Mouse (Mus musculus) bone marrow macrophage, adult 2 months (primary cell): ENCODE data around the gene LTO1. TPM values are rescaled to one million over a fixed set of nuclear protein-coding genes. Genes with fewer than 3 reads are reported as not detected.
A peak's percentile ranks its signal among the peaks of the same experiment; 100 is the strongest.
"Not testable (repeated sequence)": the region's sequence is repeated elsewhere in the genome, so short reads cannot be mapped to it uniquely, and the experiment has no call there.

ENCODE experiments used
- H3K27ac ChIP-seq: 2 replicates; pipeline ENCODE4 v1.5.1; 2012; ENCODE audit warnings: low read depth, low read length; ENCODE audit not compliant: insufficient read depth
- H3K4me1 ChIP-seq: 2 replicates; pipeline ENCODE4 v1.6.1; 2012; ENCODE audit warnings: low read length; ENCODE audit not compliant: control insufficient read depth, insufficient read depth
- H3K4me3 ChIP-seq: 2 replicates; pipeline ENCODE4 v1.5.1; 2012; ENCODE audit warnings: mild to moderate bottlenecking, low read length, moderate library complexity; ENCODE audit not compliant: insufficient read depth
- CTCF ChIP-seq: IDR thresholded peaks from 2 replicates; pipeline ENCODE4 v1.5.1; 2012; ENCODE audit warnings: low read depth, mild to moderate bottlenecking, low read length, moderate library complexity
- POLR2A ChIP-seq: IDR thresholded peaks from 2 replicates; pipeline ENCODE4 v1.6.1; 2012; ENCODE audit warnings: mild to moderate bottlenecking, low read depth, low read length, borderline replicate concordance
- polyA plus RNA-seq: library from polyadenylated mRNA; stranded (reverse); fragments of >200 nt; gene quantifications from 2 replicates; pipeline ENCODE4 v1.2.4, GENCODE M21; 2012; ENCODE audit not compliant: missing spikeins, insufficient read depth, insufficient read length

The LTO1 gene
- polyA plus RNA-seq, 1 experiment = 30.3 TPM

- Histone ChIP-seq H3K27ac (no peak overlapping the region), H3K4me1 (no peaks in the 10 kb centered on the region; the same call in 1 of the 2 replicates), H3K4me3 (no peak overlapping the region)
- TF ChIP-seq POLR2A (no peak), CTCF (no peak)
Measured at GRCm38 (mm10) chr7:144891863-144892262, 23.0 kb upstream of the LTO1 start.

DNA sequence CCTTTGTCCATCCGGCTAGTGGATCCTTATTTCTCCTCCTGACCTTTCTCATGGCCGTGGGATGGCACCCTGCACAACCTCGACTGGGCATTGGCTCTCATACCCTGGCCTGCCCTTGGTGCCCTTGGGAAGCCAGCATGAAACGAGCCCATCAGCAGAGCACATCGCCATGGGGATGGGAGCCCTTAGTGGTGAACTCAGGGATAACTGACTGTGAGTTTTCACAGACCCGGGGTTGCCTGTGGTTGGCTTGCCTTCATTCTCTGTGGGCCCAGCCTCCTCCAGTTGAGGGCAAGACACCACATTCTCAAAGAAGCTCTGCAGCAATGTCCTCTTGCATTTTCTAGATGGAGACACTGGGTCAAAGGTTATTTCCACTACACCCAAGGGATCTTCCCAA lies 22.6 kb upstream of the LTO1 start:
- no peak overlapping the region for H3K4me3 ChIP-seq
- no peaks in the 10 kb centered on the region; the same call in 1 of the 2 replicates for H3K4me1 ChIP-seq
- TF ChIP-seq POLR2A (no peak), CTCF (no peak)
- H3K27ac ChIP-seq = no peak overlapping the region

DNA sequence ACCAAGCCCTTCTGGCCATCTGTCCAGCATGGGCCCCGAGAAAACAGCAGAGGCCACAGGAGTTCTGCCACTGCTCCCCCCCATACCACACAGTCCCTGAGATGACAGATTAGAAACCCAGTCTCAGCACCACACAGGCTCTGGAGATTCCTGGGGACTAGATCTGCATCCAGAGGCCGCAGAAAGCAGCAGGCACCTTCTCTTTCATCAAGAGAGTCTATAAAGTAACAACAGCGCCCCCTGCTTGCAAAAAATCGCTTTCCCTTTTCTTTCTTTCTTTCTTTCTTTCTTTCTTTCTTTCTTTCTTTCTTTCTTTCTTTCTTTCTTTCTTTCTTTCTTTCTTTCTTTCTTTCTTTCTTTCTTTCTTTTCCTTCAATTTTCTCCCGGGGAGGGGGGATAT lies 20.7 kb upstream of the LTO1 start:
- TF ChIP-seq CTCF = peak; percentile 27; the same call in 1 of the 2 replicates
- no peak for TF ChIP-seq POLR2A
- Histone ChIP-seq H3K4me1 (no peaks in the 10 kb centered on the region; the same call in 1 of the 2 replicates), H3K4me3 (no peak overlapping the region), H3K27ac (no peak overlapping the region)

- H3K27ac ChIP-seq = no peak overlapping the region
- no peak overlapping the region for H3K4me3 ChIP-seq
- no peaks in the 10 kb centered on the region; the same call in 1 of the 2 replicates for H3K4me1 ChIP-seq
- TF ChIP-seq CTCF = no peak
- TF ChIP-seq POLR2A = no peak
Measured at GRCm38 (mm10) chr7:144894706-144895105, 20.2 kb upstream of the LTO1 start.

DNA sequence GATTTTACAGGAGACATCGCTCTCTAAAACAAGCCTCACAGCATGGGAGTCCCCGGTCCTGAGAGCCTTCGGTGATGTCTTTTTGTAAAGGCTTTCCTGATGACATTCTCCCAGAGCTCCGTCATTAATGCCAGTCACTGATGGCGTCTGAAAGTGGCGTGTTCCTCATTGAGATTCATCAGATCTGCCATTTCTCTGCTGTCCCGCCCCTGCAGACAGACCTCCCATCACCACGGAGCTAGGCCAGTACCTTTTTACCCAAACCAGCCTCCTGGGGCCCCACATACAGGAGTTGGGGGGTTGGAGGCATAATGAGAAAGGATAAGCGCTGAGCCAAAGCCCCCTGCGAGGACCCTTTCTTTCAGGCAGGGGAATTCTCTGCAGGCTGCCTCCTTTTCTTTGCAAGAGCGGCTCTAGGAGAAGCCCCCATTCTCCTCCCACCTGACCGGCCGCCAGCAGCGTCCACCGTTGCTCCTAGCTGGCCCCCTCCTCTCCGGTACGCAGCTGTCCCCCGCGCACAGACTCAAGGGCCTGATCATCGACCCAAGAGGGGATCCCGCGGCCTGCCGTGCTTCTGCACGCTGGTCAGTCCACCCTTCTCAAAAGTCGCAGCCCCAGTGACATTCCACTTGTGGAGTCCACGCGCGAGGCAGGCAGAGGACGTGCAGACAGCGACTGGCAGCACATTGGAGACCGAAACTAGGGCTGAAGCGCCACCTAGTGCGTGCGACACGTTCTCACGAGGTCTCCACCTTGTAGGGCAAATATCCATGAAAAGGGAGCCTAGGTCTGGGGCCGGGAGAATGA lies 19.4 kb upstream of the LTO1 start:
- Histone ChIP-seq H3K27ac (no peak overlapping the region), H3K4me3 (peak overlapping the region; percentile 37), H3K4me1 (no peaks in the 10 kb centered on the region; the same call in 1 of the 2 replicates)
- TF ChIP-seq POLR2A (no peak), CTCF (peak; percentile 62)

- H3K4me1 ChIP-seq = no peaks in the 10 kb centered on the region; the same call in 1 of the 2 replicates
- H3K27ac ChIP-seq = no peak within 1 kb of the TSS
- H3K4me3 ChIP-seq = peak within 1 kb of the TSS; percentile 37
- no peak for TF ChIP-seq CTCF
- no peak for TF ChIP-seq POLR2A
Measured at GRCm38 (mm10) chr7:144896294-144897218, 18.3 kb upstream of the LTO1 start, which contains the start of gene Fgf15. TSS of gene Fgf15 (plus strand) at chr7:144896531.

GRCm38 (mm10) chr7:144898506-144898905 lies 16.4 kb upstream of the LTO1 start:
- no peak overlapping the region for H3K4me3 ChIP-seq
- H3K4me1 ChIP-seq = no peaks in the 10 kb centered on the region; the same call in 1 of the 2 replicates
- TF ChIP-seq POLR2A (no peak), CTCF (no peak)
- H3K27ac ChIP-seq = no peak overlapping the region

DNA sequence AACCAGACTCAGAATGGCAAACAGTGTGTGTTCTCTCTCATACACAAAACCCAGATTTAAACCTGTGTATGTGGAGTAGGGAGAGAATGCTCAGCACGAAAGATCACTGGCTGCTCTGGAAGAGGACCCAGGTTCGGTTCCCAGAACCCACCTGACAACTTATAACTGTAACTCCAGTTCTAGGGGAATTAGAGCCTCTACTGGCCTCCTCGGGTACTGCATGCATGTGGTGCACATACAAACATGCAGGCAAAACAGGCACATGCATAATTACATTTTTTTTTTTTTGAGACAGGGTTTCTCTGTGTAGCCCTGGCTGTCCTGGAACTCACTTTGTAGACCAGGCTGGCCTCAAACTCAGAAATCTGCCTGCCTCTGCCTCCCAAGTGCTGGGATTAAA lies 9.4 kb upstream of the LTO1 start:
- H3K27ac ChIP-seq, H3K4me1 ChIP-seq, H3K4me3 ChIP-seq: not testable (repeated sequence)

GRCm38 (mm10) chr7:144906708-144907397 lies 8.0 kb upstream of the LTO1 start:
- TF ChIP-seq CTCF (peak; percentile 80), POLR2A (no peak)
- no peak overlapping the region for H3K4me3 ChIP-seq
- H3K27ac ChIP-seq = no peak overlapping the region

More at GRCm38 (mm10) chr7:144906708-144907397, 8.0 kb upstream of the LTO1 start:
- no peaks in the 10 kb centered on the region for H3K4me1 ChIP-seq
